Mouse (Mus musculus): ENCODE measurements around the gene Tmem160. TPM values are rescaled to one million over a fixed set of nuclear protein-coding genes. Genes with fewer than 3 reads are reported as not detected.

Gene Tmem160
- polyA plus RNA-seq (2012; rRNA removed) (21.5 and 23.6 TPM in 2 replicates), polyA plus RNA-seq (2014; fragmentation: Nextera tagmentation; extraction: Ambion mirVana) (34.5 and 36.9 TPM in 2 replicates)

DNA sequence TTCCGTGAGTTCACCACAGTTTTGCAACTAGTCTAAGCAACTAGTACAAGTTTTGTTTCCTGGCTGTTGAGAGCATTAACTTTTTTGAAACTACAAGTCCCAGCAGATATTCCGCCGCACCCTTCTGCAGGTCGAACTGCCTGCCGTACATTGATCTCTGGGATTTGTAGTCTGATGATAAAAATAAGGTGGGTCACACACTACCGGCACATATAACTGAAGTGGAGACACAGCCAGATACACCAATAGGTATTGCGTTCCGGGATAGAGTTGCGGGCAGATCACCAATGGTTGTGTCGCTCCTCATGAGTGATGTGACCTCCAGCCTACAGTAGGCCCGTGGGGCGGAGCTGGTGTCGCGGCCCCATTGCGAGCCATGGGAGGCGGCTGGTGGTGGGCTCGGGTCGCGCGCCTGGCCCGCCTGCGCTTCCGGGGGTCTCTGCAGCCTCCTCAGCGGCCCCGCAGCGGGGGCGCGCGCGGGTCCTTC lies at the start of gene Tmem160:
Gene Tmem160, plus strand, starts transcription at position 193 of the 487 bp plus-strand sequence.
- H3K27ac ChIP-seq, result peak within 1 kb of the TSS; percentile 6; the same call in 1 of the 2 replicates
- TF ChIP-seq CTCF (IDR thresholded peaks at IDR 0.05; ENCODE audit: low read depth) (no peak), EP300 (IDR thresholded peaks at IDR 0.05; ENCODE audit: low read depth) (no peak)
- H3K4me1 ChIP-seq (replicated peaks; ENCODE audit: control insufficient read depth in 2 of 2, insufficient read depth in 2 of 2, low read length in 1 of 2), result peaks cover 7 to 16% of the 10 kb centered on the region in 2 experiments
- peak within 1 kb of the TSS; percentile 80 for H3K4me2 ChIP-seq (ENCODE audit: low read depth)
- DNase-seq (ENCODE audit: low read depth in 3 of 3, low spot score in 3 of 3) (peak; percentile 85 to 88 (median 86)), ATAC-seq (ENCODE audit: insufficient read depth) (peak; percentile 97)
- H3K4me3 ChIP-seq (ENCODE audit: insufficient read depth in 1 of 2, low read depth in 2 of 2, low read length in 2 of 2), result peak within 1 kb of the TSS; percentile 61 to 65
- H3K27me3 ChIP-seq (ENCODE audit: control insufficient read depth, insufficient read depth, low read length), result no peaks in the 10 kb centered on the region
- WGBS (ENCODE audit: insufficient replicate concordance), result under 1% methylated on average over 30 of the region's 30 CpGs
- peak within 1 kb of the TSS; percentile 49 for H3K9ac ChIP-seq (replicated peaks)
- H3K36me3 ChIP-seq (replicated peaks; ENCODE audit: control insufficient read depth, insufficient read depth, low read depth), result no peaks in the 10 kb centered on the region
- no peaks in the 10 kb centered on the region for H3K9me3 ChIP-seq (ENCODE audit: control insufficient read depth, low read length)

DNA sequence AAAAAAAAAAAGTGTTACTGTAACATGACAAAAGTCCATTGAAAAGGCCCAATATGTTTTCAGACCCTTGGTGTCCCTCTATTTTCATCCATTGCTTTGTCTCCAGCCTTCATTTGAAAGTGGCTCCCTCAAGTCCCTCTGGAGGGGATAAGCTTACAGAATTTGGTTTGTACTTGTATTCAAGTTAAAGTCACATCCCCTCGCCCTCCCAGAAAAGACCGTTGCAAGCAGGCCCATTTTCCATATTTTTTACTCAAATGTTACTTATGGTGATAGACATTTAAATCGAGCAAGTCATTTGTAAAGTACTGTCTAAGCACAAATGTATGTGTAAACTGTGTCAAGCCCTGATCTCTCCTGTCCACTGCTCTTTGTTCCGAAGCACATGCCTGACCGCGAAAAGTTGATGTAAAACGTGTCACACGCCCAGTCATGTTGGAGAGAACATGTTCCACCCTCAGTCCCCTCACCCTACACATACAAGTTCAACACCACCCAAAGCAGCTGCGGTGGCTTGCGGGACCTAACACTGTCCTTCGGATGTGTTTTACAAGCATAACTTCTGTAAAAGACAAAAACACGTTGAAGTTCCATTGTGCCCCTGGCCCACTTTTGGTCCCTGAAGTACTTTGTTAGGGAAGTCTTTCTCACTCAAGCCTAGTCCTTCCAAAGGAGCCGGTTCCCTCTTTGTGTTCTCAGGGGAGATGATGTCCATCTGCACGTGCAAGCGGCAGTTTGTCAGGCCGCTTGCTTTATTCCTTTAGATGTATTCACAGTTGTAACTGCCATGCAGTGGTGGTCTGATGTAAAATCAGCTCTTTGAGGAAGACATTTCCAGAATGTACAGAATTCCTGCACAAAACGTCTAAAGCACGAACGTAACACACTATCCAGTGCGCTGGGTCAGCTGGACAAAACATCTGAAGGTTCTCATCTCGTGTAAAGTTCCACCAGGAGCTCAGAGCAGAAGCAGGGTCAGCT lies 49.3 kb upstream of the Tmem160 start:
- 15% methylated on average over 21 of the region's 21 CpGs for WGBS (ENCODE audit: insufficient replicate concordance)
- Histone ChIP-seq H3K4me2 (ENCODE audit: low read depth) (peak overlapping the region; percentile 98), H3K9ac (replicated peaks) (peak overlapping the region; percentile 100), H3K36me3 (replicated peaks; ENCODE audit: control insufficient read depth, insufficient read depth, low read depth) (peaks cover 10% of the 10 kb centered on the region), H3K27me3 (ENCODE audit: control insufficient read depth, insufficient read depth, low read length) (no peaks in the 10 kb centered on the region), H3K4me3 (ENCODE audit: insufficient read depth in 1 of 2, low read depth in 2 of 2, low read length in 2 of 2) (peak overlapping the region; percentile 74 to 98), H3K4me1 (replicated peaks; ENCODE audit: control insufficient read depth in 2 of 2, insufficient read depth in 2 of 2, low read length in 1 of 2) (peaks cover 53% of the 10 kb centered on the region in 2 experiments), H3K9me3 (ENCODE audit: control insufficient read depth, low read length) (no peaks in the 10 kb centered on the region), H3K27ac (peak overlapping the region; percentile 100)
- DNase-seq (ENCODE audit: low read depth in 3 of 3, low spot score in 3 of 3) (peak; percentile 51 to 58 (median 53)), ATAC-seq (ENCODE audit: insufficient read depth) (no peak)
- TF ChIP-seq EP300 (IDR thresholded peaks at IDR 0.05; ENCODE audit: low read depth) (peak; percentile 67), CTCF (IDR thresholded peaks at IDR 0.05; ENCODE audit: low read depth) (no peak)

DNA sequence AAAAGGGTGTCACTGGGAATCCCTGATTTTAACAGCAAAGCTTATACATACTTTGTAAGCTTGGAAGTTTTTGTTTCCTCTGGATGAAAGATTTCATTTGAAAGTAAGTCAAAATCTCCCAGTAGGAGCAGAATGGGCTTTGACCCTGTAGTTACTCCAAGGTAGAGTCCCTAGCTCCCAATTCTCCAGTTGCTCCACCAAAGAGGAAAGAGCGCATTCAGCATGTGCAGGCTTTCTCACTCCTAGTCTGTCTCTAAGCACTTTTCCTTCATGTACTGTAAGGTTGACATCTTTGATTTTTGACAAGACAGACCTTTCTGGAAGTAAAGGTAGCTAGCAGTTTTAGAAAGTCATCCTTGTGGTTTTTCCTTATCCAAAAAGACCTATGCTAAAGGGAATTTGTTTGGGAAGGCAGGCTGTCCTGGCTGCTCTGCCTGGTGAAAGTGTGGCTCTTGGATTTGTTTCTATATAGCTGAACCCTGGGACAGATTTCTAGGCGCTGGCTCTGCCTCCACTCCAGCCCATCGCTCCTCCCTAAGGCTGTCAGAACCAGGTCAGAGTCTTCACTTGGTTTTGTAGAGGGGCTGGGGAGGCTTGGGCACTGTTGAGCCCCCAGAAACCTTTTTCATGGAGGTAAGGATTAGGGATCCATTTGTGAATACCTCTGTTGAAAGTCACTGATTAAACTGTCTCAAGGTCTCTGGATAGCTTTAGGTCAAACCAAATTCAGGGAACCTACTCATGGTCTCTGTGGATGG lies 48.1 kb upstream of the Tmem160 start:
- peak overlapping the region; percentile 31 to 47 for H3K4me3 ChIP-seq (ENCODE audit: insufficient read depth in 1 of 2, low read depth in 2 of 2, low read length in 2 of 2)
- H3K9ac ChIP-seq (replicated peaks), result peak overlapping the region; percentile 77
- 66% methylated on average over 3 of the region's 3 CpGs for WGBS (ENCODE audit: insufficient replicate concordance)

DNA sequence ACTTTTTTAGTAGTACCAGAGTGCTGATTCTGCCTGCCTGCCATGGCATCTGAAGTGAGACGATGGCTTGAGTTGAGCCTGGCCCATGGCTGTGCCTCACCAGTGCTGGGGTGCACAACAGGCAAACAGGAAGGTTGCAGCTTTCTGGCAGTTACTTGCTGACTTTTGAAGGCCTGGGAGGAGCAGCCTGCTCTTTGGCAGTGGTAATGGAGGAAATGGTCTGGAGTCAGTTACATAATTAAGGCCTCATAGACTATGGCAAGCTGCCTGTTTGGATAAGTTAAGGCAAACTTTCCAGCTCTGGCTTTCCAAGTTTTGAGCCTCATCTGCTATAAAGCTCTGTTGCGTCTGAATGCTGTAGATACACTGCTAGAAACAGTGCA lies 47.5 kb upstream of the Tmem160 start:
- no peak for DNase-seq (ENCODE audit: low read depth in 3 of 3, low spot score in 3 of 3)
- Histone ChIP-seq H3K4me1 (replicated peaks; ENCODE audit: control insufficient read depth in 2 of 2, insufficient read depth in 2 of 2, low read length in 1 of 2) (peaks cover 45 to 46% of the 10 kb centered on the region in 2 experiments), H3K36me3 (replicated peaks; ENCODE audit: control insufficient read depth, insufficient read depth, low read depth) (peaks cover 13% of the 10 kb centered on the region), H3K27ac (peak overlapping the region; percentile 97), H3K4me2 (ENCODE audit: low read depth) (peak overlapping the region; percentile 98), H3K4me3 (ENCODE audit: insufficient read depth in 1 of 2, low read depth in 2 of 2, low read length in 2 of 2) (peak overlapping the region; percentile 31 to 47), H3K9me3 (ENCODE audit: control insufficient read depth, low read length) (no peaks in the 10 kb centered on the region), H3K27me3 (ENCODE audit: control insufficient read depth, insufficient read depth, low read length) (no peaks in the 10 kb centered on the region), H3K9ac (replicated peaks) (peak overlapping the region; percentile 77)
- TF ChIP-seq CTCF (IDR thresholded peaks at IDR 0.05; ENCODE audit: low read depth) (no peak), EP300 (IDR thresholded peaks at IDR 0.05; ENCODE audit: low read depth) (no peak)
- 6% methylated on average over 2 of the region's 2 CpGs for WGBS (ENCODE audit: insufficient replicate concordance)
- no peak for ATAC-seq (ENCODE audit: insufficient read depth)

More for the DNA sequence above, 48.1 kb upstream of the Tmem160 start:
- Histone ChIP-seq H3K36me3 (replicated peaks; ENCODE audit: control insufficient read depth, insufficient read depth, low read depth) (peaks cover 13% of the 10 kb centered on the region), H3K27me3 (ENCODE audit: control insufficient read depth, insufficient read depth, low read length) (no peaks in the 10 kb centered on the region), H3K4me1 (replicated peaks; ENCODE audit: control insufficient read depth in 2 of 2, insufficient read depth in 2 of 2, low read length in 1 of 2) (peaks cover 45 to 46% of the 10 kb centered on the region in 2 experiments), H3K27ac (peak overlapping the region; percentile 97), H3K4me2 (ENCODE audit: low read depth) (peak overlapping the region; percentile 98), H3K9me3 (ENCODE audit: control insufficient read depth, low read length) (no peaks in the 10 kb centered on the region)
- ATAC-seq (ENCODE audit: insufficient read depth) (no peak), DNase-seq (ENCODE audit: low read depth in 3 of 3, low spot score in 3 of 3) (no peak)
- TF ChIP-seq EP300 (IDR thresholded peaks at IDR 0.05; ENCODE audit: low read depth) (no peak), CTCF (IDR thresholded peaks at IDR 0.05; ENCODE audit: low read depth) (no peak)
